Mouse (Mus musculus) CH12.LX (cell line): ENCODE results near the gene Krt82. TPM values are rescaled to one million over a fixed set of nuclear protein-coding genes. Genes with fewer than 3 reads are reported as not detected.

ENCODE experiments used
- DNase-seq: peaks from one replicate; pipeline ENCODE4 v3.0.0-alpha.2; 2013; ENCODE audit errors: extremely low read depth
- H3K27ac ChIP-seq: 2 replicates; pipeline ENCODE4 v1.5.1; 2012; ENCODE audit warnings: low read depth, mild to moderate bottlenecking, control low read depth, moderate library complexity; ENCODE audit not compliant: insufficient read depth
- H3K27me3 ChIP-seq: replicated peaks from 2 replicates; pipeline ENCODE3; 2012; ENCODE audit warnings: inconsistent platforms
- H3K36me3 ChIP-seq, 2 experiments: replicated peaks in 1 of 2; 2 replicates each; pipeline versions ENCODE3 to v1.6.1; 2012; ENCODE audit warnings: inconsistent platforms in 1 of 2, low read length in 1 of 2, mild to moderate bottlenecking in 1 of 2, mixed read lengths in 1 of 2, moderate library complexity in 1 of 2; ENCODE audit not compliant: control insufficient read depth in 1 of 2, insufficient read depth in 1 of 2
- H3K4me1 ChIP-seq, 2 experiments: 2 replicates each; pipeline ENCODE4 v1.6.1; 2012; ENCODE audit warnings: inconsistent platforms in 1 of 2, moderate library complexity in 1 of 2; ENCODE audit not compliant: insufficient read depth in 2 of 2, control insufficient read depth in 1 of 2
- H3K4me2 ChIP-seq: 2 replicates; pipeline ENCODE4 v1.6.1; 2012; ENCODE audit warnings: low read depth, mild to moderate bottlenecking, control low read depth; ENCODE audit not compliant: poor library complexity, insufficient read depth, severe bottlenecking
- H3K4me3 ChIP-seq, 3 experiments: fragments of 150-350 bp in 1 of 3; sonication (generic) in 1 of 3; replicated peaks in 1 of 3; 2 replicates each; pipeline versions ENCODE3 to v1.5.1; 2011 to 2012; ENCODE audit warnings: low read depth in 2 of 3, low read length in 2 of 3, mild to moderate bottlenecking in 2 of 3, moderate library complexity in 2 of 3, control low read depth in 1 of 3, improper control_type of control experiment in 1 of 3, inconsistent platforms in 1 of 3, mixed read lengths in 1 of 3; ENCODE audit not compliant: poor library complexity in 1 of 3
- H3K79me2 ChIP-seq: replicated peaks from 2 replicates; pipeline ENCODE4 v1.6.1; 2012; ENCODE audit warnings: mild to moderate bottlenecking, moderate library complexity; ENCODE audit not compliant: control insufficient read depth, poor library complexity, insufficient read depth, severe bottlenecking; ENCODE audit errors: extremely low read depth
- H3K9ac ChIP-seq: 2 replicates; pipeline ENCODE4 v1.6.1; 2012; ENCODE audit warnings: low read depth, mild to moderate bottlenecking, control low read depth, moderate library complexity; ENCODE audit not compliant: insufficient read depth
- H3K9me3 ChIP-seq: replicated peaks from 2 replicates; pipeline ENCODE3; 2012; ENCODE audit warnings: low read length, inconsistent platforms, mixed read lengths
- BHLHE40 ChIP-seq: IDR thresholded peaks from 2 replicates; pipeline ENCODE4 v1.6.1; 2011; ENCODE audit warnings: mild to moderate bottlenecking, low read depth, low read length, improper control_type of control experiment
- CHD2 ChIP-seq: IDR thresholded peaks from 2 replicates; pipeline ENCODE4 v1.6.1; 2011; ENCODE audit warnings: low read length, improper control_type of control experiment
- ELF1 ChIP-seq: IDR thresholded peaks from 2 replicates; pipeline ENCODE4 v1.6.1; 2014; ENCODE audit warnings: low read depth, mild to moderate bottlenecking, inconsistent platforms, low read length, improper control_type of control experiment
- GABPA ChIP-seq: IDR thresholded peaks from 2 replicates; pipeline ENCODE4 v1.6.1; 2012; ENCODE audit warnings: low read depth, low read length, improper control_type of control experiment, inconsistent platforms; ENCODE audit not compliant: insufficient replicate concordance
- IRF4 ChIP-seq: IDR thresholded peaks from 2 replicates; pipeline ENCODE4 v1.6.1; 2014; ENCODE audit warnings: low read depth, mild to moderate bottlenecking, inconsistent platforms, low read length, improper control_type of control experiment
- JUN ChIP-seq: IDR thresholded peaks from 2 replicates; pipeline ENCODE4 v1.6.1; 2011; ENCODE audit warnings: low read depth, mild to moderate bottlenecking, low read length, improper control_type of control experiment, moderate library complexity; ENCODE audit not compliant: insufficient read depth
- KAT2A ChIP-seq: IDR thresholded peaks from 2 replicates; pipeline ENCODE4 v1.6.1; 2012; ENCODE audit warnings: low read length, improper control_type of control experiment, inconsistent platforms; ENCODE audit not compliant: insufficient replicate concordance
- MXI1 ChIP-seq: IDR thresholded peaks from 2 replicates; pipeline ENCODE4 v1.6.1; 2011; ENCODE audit warnings: mild to moderate bottlenecking, low read depth, low read length, improper control_type of control experiment
- RCOR1 ChIP-seq: conservative IDR thresholded peaks from 2 replicates; pipeline ENCODE4 v1.6.1; 2012; ENCODE audit warnings: low read depth, mild to moderate bottlenecking, inconsistent platforms, low read length, improper control_type of control experiment
- SIN3A ChIP-seq: IDR thresholded peaks from 2 replicates; pipeline ENCODE4 v1.6.1; 2012; ENCODE audit warnings: low read length, improper control_type of control experiment, inconsistent platforms
- SMC3 ChIP-seq: IDR thresholded peaks from 2 replicates; pipeline ENCODE4 v1.6.1; 2011; ENCODE audit warnings: low read depth, low read length, improper control_type of control experiment
- TCF12 ChIP-seq: IDR thresholded peaks from 2 replicates; pipeline ENCODE4 v1.6.1; 2014; ENCODE audit warnings: low read depth, mild to moderate bottlenecking, inconsistent platforms, low read length, improper control_type of control experiment
- UBTF ChIP-seq: IDR thresholded peaks from 2 replicates; pipeline ENCODE4 v1.6.1; 2012; ENCODE audit warnings: low read depth, mild to moderate bottlenecking, inconsistent platforms, low read length, improper control_type of control experiment, moderate library complexity
- USF2 ChIP-seq: conservative IDR thresholded peaks from 2 replicates; pipeline ENCODE4 v1.6.1; 2011; ENCODE audit warnings: low read depth, low read length, improper control_type of control experiment
- ZC3H11A ChIP-seq: IDR thresholded peaks from 2 replicates; pipeline ENCODE4 v1.6.1; 2012; ENCODE audit warnings: low read depth, mild to moderate bottlenecking, inconsistent platforms, low read length, improper control_type of control experiment
- ZMIZ1 ChIP-seq: IDR thresholded peaks from 2 replicates; pipeline ENCODE4 v1.6.1; 2012; ENCODE audit warnings: low read depth, mild to moderate bottlenecking, inconsistent platforms, low read length, improper control_type of control experiment
- dilution Hi-C: fragments of 300-500 bp; cut with MboI; formaldehyde crosslinking; loops from 2 replicates; pipeline ENCODE4 v1.14.3; 2020; ENCODE audit warnings: low sequenced_read_pairs; ENCODE audit not compliant: extremely low pct_unique_long_range_greater_than_20kb, extremely low pct_ligation_motif_present
- in situ Hi-C: fragments of 300-500 bp; cut with MboI; formaldehyde crosslinking; loops from 3 replicates; pipeline ENCODE4 v1.14.3; 2019; ENCODE audit warnings: low sequenced_read_pairs, low pct_ligation_motif_present, low pct_unique_long_range_greater_than_20kb, mixed read lengths
- polyA plus RNA-seq: library from polyadenylated mRNA; unstranded; fragments of >175 nt; gene quantifications from 2 replicates; pipeline ENCODE4 v1.2.1, GENCODE M21; 2012; ENCODE audit warnings: low read depth; ENCODE audit not compliant: insufficient read length
- total RNA-seq, 2 experiments: library from RNA; depleted of rRNA; stranded (reverse); fragments of 300-350 nt in 1 of 2; fragments of >200 nt in 1 of 2; gene quantifications; 2 replicates each; pipeline ENCODE4 v1.2.3; 2012 to 2014

Krt82 gene
- total and polyA plus RNA-seq, 3 experiments, result not detected

DNA sequence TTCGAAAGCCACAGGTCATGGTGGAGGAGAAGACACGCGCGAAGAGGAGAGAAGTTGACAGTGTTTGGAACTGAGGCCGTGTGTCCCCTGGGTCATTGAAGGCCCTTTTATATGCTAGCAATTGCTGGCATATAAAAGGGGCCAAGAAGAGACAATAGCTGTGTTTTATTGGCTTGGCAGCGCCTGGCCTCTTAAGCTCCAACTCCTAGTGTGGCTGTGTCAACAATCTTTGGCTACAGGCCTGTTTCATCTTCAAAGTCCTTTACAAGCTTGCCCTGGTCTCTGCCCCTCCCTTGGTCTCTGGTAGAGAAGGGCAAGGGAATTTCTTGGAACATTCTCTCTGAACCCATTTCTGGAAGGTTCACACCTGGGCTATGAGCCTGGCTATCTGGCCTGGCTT lies 59.0 kb downstream of the Krt82 start, which contains the start of gene Krt83:
TSS of gene Krt83 (minus strand) at position 82 of the 400 bp plus-strand sequence.
- H3K4me1 ChIP-seq, result peaks cover 0 to under 1% of the 10 kb centered on the region in 2 experiments; a peak in 1 of 4 replicates
- DNase-seq, result no peak
- no peak within 1 kb of the TSS for H3K27ac ChIP-seq
- in situ Hi-C loops (no loop called here), dilution Hi-C loops (no loop called here)
- H3K79me2 ChIP-seq, result no peaks in the 10 kb centered on the region
- no peak within 1 kb of the TSS for H3K4me2 ChIP-seq
- TF ChIP-seq TCF12, result no peak
- TF ChIP-seq CHD2, result no peak
- TF ChIP-seq BHLHE40, result no peak
- no peak for TF ChIP-seq SMC3
- TF ChIP-seq ZC3H11A, result no peak
- TF ChIP-seq MXI1, result no peak
- TF ChIP-seq ELF1, result no peak
- no peak for TF ChIP-seq RCOR1
- TF ChIP-seq USF2, result no peak
- TF ChIP-seq UBTF, result no peak
- TF ChIP-seq JUN, result no peak
- no peak for TF ChIP-seq ZMIZ1
- TF ChIP-seq KAT2A, result no peak
- no peak for TF ChIP-seq GABPA
- no peak for TF ChIP-seq IRF4
- no peak for TF ChIP-seq SIN3A
- no peaks in the 10 kb centered on the region for H3K9me3 ChIP-seq
- no peak within 1 kb of the TSS for H3K9ac ChIP-seq
- H3K4me3 ChIP-seq, result no peak within 1 kb of the TSS
- H3K36me3 ChIP-seq, result no peaks in the 10 kb centered on the region
- H3K27me3 ChIP-seq, result peaks cover 84% of the 10 kb centered on the region

Other genes starting within 250 kb of the Krt82 start
- not detected in 2 replicates for gene Krt80, start 180.5 kb downstream of the Krt82 start, total RNA-seq (2012; rRNA removed)
- gene Krt80, start 180.5 kb downstream of the Krt82 start, total RNA-seq (2014; rRNA removed), result not detected in 2 replicates
- 0.20 TPM in 1 of 2 replicates, not detected in the other for gene Krt80, start 180.5 kb downstream of the Krt82 start, polyA plus RNA-seq
- 0.55 TPM in 2 replicates for gene Krt7, start 139.6 kb downstream of the Krt82 start, total RNA-seq (2012; rRNA removed)
- 0.46 and 0.81 TPM in 2 replicates for gene Krt7, start 139.6 kb downstream of the Krt82 start, total RNA-seq (2014; rRNA removed)
- gene Krt7, start 139.6 kb downstream of the Krt82 start, polyA plus RNA-seq, result 2.5 and 4.1 TPM in 2 replicates
- gene Krt87, start 111.9 kb downstream of the Krt82 start, total RNA-seq (2012; rRNA removed), result 0.08 TPM in 1 of 2 replicates, not detected in the other
- gene Krt87, start 111.9 kb downstream of the Krt82 start, total RNA-seq (2014; rRNA removed), result not detected in 2 replicates
- 0.11 and 0.16 TPM in 2 replicates for gene Krt87, start 111.9 kb downstream of the Krt82 start, polyA plus RNA-seq
- gene Krt88, start 102.9 kb downstream of the Krt82 start, total RNA-seq (2012; rRNA removed), result not detected in 2 replicates
- gene Krt88, start 102.9 kb downstream of the Krt82 start, total RNA-seq (2014; rRNA removed), result not detected in 2 replicates
- gene Krt88, start 102.9 kb downstream of the Krt82 start, polyA plus RNA-seq, result not detected in 2 replicates
- gene Krt81, start 86.9 kb downstream of the Krt82 start, total RNA-seq (2012; rRNA removed), result not detected in 2 replicates
- gene Krt81, start 86.9 kb downstream of the Krt82 start, total RNA-seq (2014; rRNA removed), result not detected in 2 replicates
- not detected in 2 replicates for gene Krt81, start 86.9 kb downstream of the Krt82 start, polyA plus RNA-seq
- gene Krt86, start 77.2 kb downstream of the Krt82 start, total RNA-seq (2012; rRNA removed), result not detected in 2 replicates
- not detected in 2 replicates for gene Krt86, start 77.2 kb downstream of the Krt82 start, total RNA-seq (2014; rRNA removed)
- gene Krt86, start 77.2 kb downstream of the Krt82 start, polyA plus RNA-seq, result not detected in 2 replicates
- not detected in 2 replicates for gene Krt83, start 59.2 kb downstream of the Krt82 start, total RNA-seq (2012; rRNA removed)
- gene Krt83, start 59.2 kb downstream of the Krt82 start, total RNA-seq (2014; rRNA removed), result not detected in 2 replicates
- not detected in 2 replicates for gene Krt83, start 59.2 kb downstream of the Krt82 start, polyA plus RNA-seq
- gene Gm49425, start 33.4 kb downstream of the Krt82 start, total RNA-seq (2012; rRNA removed), result not detected in 2 replicates
- gene Gm49425, start 33.4 kb downstream of the Krt82 start, total RNA-seq (2014; rRNA removed), result not detected in 2 replicates
- not detected in 2 replicates for gene Gm49425, start 33.4 kb downstream of the Krt82 start, polyA plus RNA-seq
- not detected in 2 replicates for gene Krt84, start 17.8 kb downstream of the Krt82 start, total RNA-seq (2012; rRNA removed)
- not detected in 2 replicates for gene Krt84, start 17.8 kb downstream of the Krt82 start, total RNA-seq (2014; rRNA removed)
- not detected in 2 replicates for gene Krt84, start 17.8 kb downstream of the Krt82 start, polyA plus RNA-seq
- gene Krt90, start 12.3 kb upstream of the Krt82 start, total RNA-seq (2012; rRNA removed), result not detected in 2 replicates
- not detected in 2 replicates for gene Krt90, start 12.3 kb upstream of the Krt82 start, total RNA-seq (2014; rRNA removed)
- not detected in 2 replicates for gene Krt90, start 12.3 kb upstream of the Krt82 start, polyA plus RNA-seq
- gene Krt75, start 23.2 kb upstream of the Krt82 start, total RNA-seq (2012; rRNA removed), result not detected in 2 replicates
- not detected in 2 replicates for gene Krt75, start 23.2 kb upstream of the Krt82 start, total RNA-seq (2014; rRNA removed)
- gene Krt75, start 23.2 kb upstream of the Krt82 start, polyA plus RNA-seq, result not detected in 2 replicates
- gene Gm5414, start 77.5 kb upstream of the Krt82 start, total RNA-seq (2012; rRNA removed), result not detected in 2 replicates
- not detected in 2 replicates for gene Gm5414, start 77.5 kb upstream of the Krt82 start, total RNA-seq (2014; rRNA removed)
- gene Gm5414, start 77.5 kb upstream of the Krt82 start, polyA plus RNA-seq, result not detected in 2 replicates
- not detected in 2 replicates for gene Gm5478, start 96.7 kb upstream of the Krt82 start, total RNA-seq (2012; rRNA removed)
- gene Gm5478, start 96.7 kb upstream of the Krt82 start, total RNA-seq (2014; rRNA removed), result not detected in 2 replicates
- not detected in 2 replicates for gene Gm5478, start 96.7 kb upstream of the Krt82 start, polyA plus RNA-seq
- gene Krt6b, start 129.6 kb upstream of the Krt82 start, total RNA-seq (2012; rRNA removed), result not detected in 2 replicates
- gene Krt6b, start 129.6 kb upstream of the Krt82 start, total RNA-seq (2014; rRNA removed), result not detected in 2 replicates
- gene Krt6b, start 129.6 kb upstream of the Krt82 start, polyA plus RNA-seq, result not detected in 2 replicates
- not detected in 2 replicates for gene Krt6a, start 143.6 kb upstream of the Krt82 start, total RNA-seq (2012; rRNA removed)
- gene Krt6a, start 143.6 kb upstream of the Krt82 start, total RNA-seq (2014; rRNA removed), result not detected in 2 replicates
- not detected in 2 replicates for gene Krt6a, start 143.6 kb upstream of the Krt82 start, polyA plus RNA-seq
- gene Krt5, start 162.2 kb upstream of the Krt82 start, total RNA-seq (2012; rRNA removed), result not detected in 2 replicates
- gene Krt5, start 162.2 kb upstream of the Krt82 start, total RNA-seq (2014; rRNA removed), result not detected in 2 replicates
- gene Krt5, start 162.2 kb upstream of the Krt82 start, polyA plus RNA-seq, result not detected in 2 replicates
- not detected in 2 replicates for gene Krt71, start 192.4 kb upstream of the Krt82 start, total RNA-seq (2012; rRNA removed)
- gene Krt71, start 192.4 kb upstream of the Krt82 start, total RNA-seq (2014; rRNA removed), result not detected in 2 replicates
- not detected in 2 replicates for gene Krt71, start 192.4 kb upstream of the Krt82 start, polyA plus RNA-seq
- gene Krt72, start 235.8 kb upstream of the Krt82 start, total RNA-seq (2012; rRNA removed), result not detected in 2 replicates
- gene Krt72, start 235.8 kb upstream of the Krt82 start, total RNA-seq (2014; rRNA removed), result not detected in 2 replicates
- not detected in 2 replicates for gene Krt72, start 235.8 kb upstream of the Krt82 start, polyA plus RNA-seq